Comparison of ENCODE assay signal across 8 mouse cellular contexts in genomic region chr6:28418449-28418848, GRCm38 (mm10). TPM values are rescaled to one million over a fixed set of nuclear protein-coding genes. Genes with fewer than 3 reads are reported as not detected.
DNase-seq lines count a peak whose midpoint lies in the region; ATAC-seq lines count a peak whose summit lies in the region.

No protein-coding gene starts in this region.

- DNase-seq in adipocyte (ENCODE audit: low spot score): peak; percentile 35
- DNase-seq in adrenal gland, postnatal 25 days: peak; percentile 85
- peak; percentile 86 for DNase-seq in gastrocnemius, postnatal 25 days
- peak; percentile 91 for DNase-seq in kidney, postnatal 14 days
- DNase-seq in lung, postnatal 25 days (ENCODE audit: low spot score): peak; percentile 42
- no peak for DNase-seq in Muller cell, postnatal 12 days (ENCODE audit: inconsistent ontology term)

- no peak for ATAC-seq in megakaryocyte progenitor cell, adult 5-6 weeks (replicated peaks; ENCODE audit: poor library complexity)
- no peak for ATAC-seq in megakaryocyte, adult 5-6 weeks (ENCODE audit: poor library complexity, severe bottlenecking)

RNA-seq across cellular contexts. Expression of gene Arf5, which starts 4.9 kb away (rescaled TPM):
- total RNA-seq in adrenal gland, postnatal 25 days (2021): 156 and 169 TPM in 2 replicates
- 10 to 100 TPM; 79.8 to 88.0 TPM for total RNA-seq in gastrocnemius, postnatal 25 days (2021)
- total RNA-seq in megakaryocyte progenitor cell, adult 5-6 weeks (2015): 45.1 and 45.5 TPM in 2 replicates
- total RNA-seq in megakaryocyte progenitor cell, adult 5-6 weeks (2017): 44.2 and 45.2 TPM in 2 replicates
- total RNA-seq in megakaryocyte, adult 5-6 weeks (2015): 68.1 and 109 TPM in 2 replicates
- total RNA-seq in megakaryocyte, adult 5-6 weeks (2017): 48.1 and 70.7 TPM in 2 replicates

RNA-seq across cellular contexts. Expression of gene Fscn3, which starts 9.1 kb away (rescaled TPM):
- total RNA-seq in adrenal gland, postnatal 25 days (2021): not detected in 2 replicates
- not detected for total RNA-seq in gastrocnemius, postnatal 25 days (2021)
- not detected in 2 replicates for total RNA-seq in megakaryocyte progenitor cell, adult 5-6 weeks (2015)
- total RNA-seq in megakaryocyte progenitor cell, adult 5-6 weeks (2017): not detected in 2 replicates
- total RNA-seq in megakaryocyte, adult 5-6 weeks (2015): not detected in 2 replicates
- total RNA-seq in megakaryocyte, adult 5-6 weeks (2017): not detected in 2 replicates

RNA-seq across cellular contexts. Expression of gene Gcc1, which starts 9.7 kb away (rescaled TPM):
- 15.7 and 16.5 TPM in 2 replicates for total RNA-seq in adrenal gland, postnatal 25 days (2021)
- total RNA-seq in gastrocnemius, postnatal 25 days (2021): 1 to 10 TPM; 5.8 to 6.6 TPM
- 4.0 and 4.4 TPM in 2 replicates for total RNA-seq in megakaryocyte progenitor cell, adult 5-6 weeks (2015)
- 9.5 and 10.2 TPM in 2 replicates for total RNA-seq in megakaryocyte progenitor cell, adult 5-6 weeks (2017)
- 4.2 and 4.8 TPM in 2 replicates for total RNA-seq in megakaryocyte, adult 5-6 weeks (2015)
- total RNA-seq in megakaryocyte, adult 5-6 weeks (2017): 14.2 and 19.7 TPM in 2 replicates

RNA-seq across cellular contexts. Expression of gene Zfp800, which starts 20.6 kb away (rescaled TPM):
- total RNA-seq in adrenal gland, postnatal 25 days (2021): 25.5 and 29.3 TPM in 2 replicates
- 1 to 10 TPM; 5.1 to 5.5 TPM for total RNA-seq in gastrocnemius, postnatal 25 days (2021)
- total RNA-seq in megakaryocyte progenitor cell, adult 5-6 weeks (2015): 63.6 and 64.3 TPM in 2 replicates
- 57.3 and 65.0 TPM in 2 replicates for total RNA-seq in megakaryocyte progenitor cell, adult 5-6 weeks (2017)
- 29.3 and 40.3 TPM in 2 replicates for total RNA-seq in megakaryocyte, adult 5-6 weeks (2015)
- 36.1 and 48.9 TPM in 2 replicates for total RNA-seq in megakaryocyte, adult 5-6 weeks (2017)

RNA-seq across cellular contexts. Expression of gene Pax4, which starts 30.7 kb away (rescaled TPM):
- not detected in 2 replicates for total RNA-seq in adrenal gland, postnatal 25 days (2021)
- total RNA-seq in gastrocnemius, postnatal 25 days (2021): not detected
- total RNA-seq in megakaryocyte progenitor cell, adult 5-6 weeks (2015): not detected in 2 replicates
- not detected in 2 replicates for total RNA-seq in megakaryocyte progenitor cell, adult 5-6 weeks (2017)
- total RNA-seq in megakaryocyte, adult 5-6 weeks (2015): not detected in 2 replicates
- total RNA-seq in megakaryocyte, adult 5-6 weeks (2017): not detected in 2 replicates
